Mouse (Mus musculus) heart, embryonic 13.5 days (tissue): ENCODE measurements at regions not wholly inside any gene's neighbourhood (a gene's known extent, or its start where the extent isn't known, plus 50 kb on each side); places are given as distances from the start of the nearest gene placed in this dataset.
A peak's percentile ranks its signal among the peaks of the same experiment; 100 is the strongest.

Source experiments
- ATAC-seq: fragments of 200-750 bp; cut with Nextera tagmentation; 2 replicates; pipeline ENCODE4 v1.8.0; 2017; ENCODE audit warnings: moderate TSS enrichment; ENCODE audit not compliant: insufficient number of reproducible peaks, low FRiP score, low TSS enrichment; ENCODE audit errors: extremely low read depth
- H3K27ac ChIP-seq: fragments of 300-500 bp; sonication (generic); replicated peaks from 2 replicates; pipeline ENCODE4 v1.5.1; 2015; ENCODE audit warnings: moderate library complexity, mild to moderate bottlenecking, inconsistent platforms
- H3K27me3 ChIP-seq: fragments of 300-500 bp; sonication (generic); replicated peaks from 2 replicates; pipeline ENCODE4 v1.6.1; 2015; ENCODE audit warnings: mild to moderate bottlenecking, inconsistent platforms
- H3K36me3 ChIP-seq: fragments of 300-500 bp; sonication (generic); 2 replicates; pipeline ENCODE4 v1.6.1; 2015; ENCODE audit warnings: mild to moderate bottlenecking, inconsistent platforms
- H3K4me1 ChIP-seq: fragments of 300-500 bp; sonication (generic); 2 replicates; pipeline ENCODE4 v1.6.1; 2015; ENCODE audit warnings: inconsistent platforms
- H3K4me2 ChIP-seq: fragments of 300-500 bp; sonication (generic); 2 replicates; pipeline ENCODE4 v1.6.1; 2015; ENCODE audit warnings: inconsistent platforms, mild to moderate bottlenecking, moderate library complexity
- H3K4me3 ChIP-seq: fragments of 300-500 bp; sonication (generic); 2 replicates; pipeline ENCODE4 v1.5.1; 2015; ENCODE audit warnings: moderate library complexity, mild to moderate bottlenecking, inconsistent platforms
- H3K9ac ChIP-seq: fragments of 300-500 bp; sonication (generic); 2 replicates; pipeline ENCODE4 v1.6.1; 2015; ENCODE audit warnings: inconsistent platforms, mild to moderate bottlenecking, moderate library complexity
- H3K9me3 ChIP-seq: fragments of 300-500 bp; sonication (generic); 2 replicates; pipeline ENCODE4 v1.6.1; 2016; ENCODE audit warnings: inconsistent platforms
- WGBS: fragments of 180-500 bp; shearing (Covaris S2); methylation state at CpG from one replicate; pipeline ENCODE4 v1.1.7; 2015; ENCODE audit warnings: mixed read lengths; 5-methylcytosine and 5-hydroxymethylcytosine counted together

DNA sequence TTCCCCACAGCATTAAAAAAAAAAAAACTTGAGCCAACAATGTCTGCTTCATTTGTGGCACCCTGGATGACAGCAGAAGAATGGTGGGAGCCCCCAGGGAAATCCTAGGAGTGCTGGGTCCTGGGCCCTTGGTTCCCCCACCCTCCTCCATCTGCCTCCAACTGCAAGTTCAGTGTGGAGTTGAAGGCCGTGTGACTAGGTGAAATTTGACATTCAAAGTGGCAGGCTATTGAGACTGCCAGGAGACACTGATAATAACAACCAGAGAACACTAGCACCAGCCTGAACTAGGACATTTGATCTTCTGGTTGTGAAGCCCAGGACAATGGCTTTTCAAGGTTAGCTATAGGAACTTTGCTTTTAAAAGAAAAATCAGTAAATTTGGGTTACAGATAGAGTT is 74.0 kb downstream of the Adamts15 start:
- peak overlapping the region; percentile 75 for H3K27ac ChIP-seq
- H3K27me3 ChIP-seq, result no peaks in the 10 kb centered on the region
- 37% methylated on average over 1 of the region's 1 CpGs for WGBS

GRCm38 (mm10) chr9:30845609-30846290 is 76.5 kb downstream of the Adamts15 start:
- Histone ChIP-seq H3K4me2 (no peak overlapping the region), H3K36me3 (no peaks in the 10 kb centered on the region), H3K4me1 (peaks cover 63% of the 10 kb centered on the region), H3K9me3 (no peaks in the 10 kb centered on the region), H3K27me3 (no peaks in the 10 kb centered on the region), H3K4me3 (no peak overlapping the region), H3K9ac (no peak overlapping the region), H3K27ac (0 out of 2 replicates have a peak overlapping the region, but pooled peaks have one; percentile 32)
- WGBS, result 54% methylated on average over 10 of the region's 10 CpGs
- ATAC-seq, result no peak

More for the DNA sequence above, 74.0 kb downstream of the Adamts15 start:
- H3K9me3 ChIP-seq, result no peaks in the 10 kb centered on the region
- no peak overlapping the region for H3K4me3 ChIP-seq
- no peak overlapping the region for H3K9ac ChIP-seq
- no peaks in the 10 kb centered on the region for H3K36me3 ChIP-seq
- no peak for ATAC-seq
- H3K4me1 ChIP-seq, result peaks cover 58% of the 10 kb centered on the region
- H3K4me2 ChIP-seq, result no peak overlapping the region

GRCm38 (mm10) chr9:30844079-30844563 is 78.1 kb downstream of the Adamts15 start:
- H3K27me3 ChIP-seq, result no peaks in the 10 kb centered on the region
- no peaks in the 10 kb centered on the region for H3K9me3 ChIP-seq
- peak; percentile 48; the same call in 1 of the 2 replicates for ATAC-seq
- no peaks in the 10 kb centered on the region for H3K36me3 ChIP-seq
- H3K27ac ChIP-seq, result peak overlapping the region; percentile 50; the same call in 1 of the 2 replicates
- peaks cover 56% of the 10 kb centered on the region for H3K4me1 ChIP-seq
- 0 out of 2 replicates have a peak overlapping the region, but pooled peaks have one; percentile 10 for H3K9ac ChIP-seq
- H3K4me2 ChIP-seq, result peak overlapping the region; percentile 7; the same call in 1 of the 2 replicates
- H3K4me3 ChIP-seq, result no peak overlapping the region
- WGBS, result 20% methylated on average over 8 of the region's 8 CpGs

DNA sequence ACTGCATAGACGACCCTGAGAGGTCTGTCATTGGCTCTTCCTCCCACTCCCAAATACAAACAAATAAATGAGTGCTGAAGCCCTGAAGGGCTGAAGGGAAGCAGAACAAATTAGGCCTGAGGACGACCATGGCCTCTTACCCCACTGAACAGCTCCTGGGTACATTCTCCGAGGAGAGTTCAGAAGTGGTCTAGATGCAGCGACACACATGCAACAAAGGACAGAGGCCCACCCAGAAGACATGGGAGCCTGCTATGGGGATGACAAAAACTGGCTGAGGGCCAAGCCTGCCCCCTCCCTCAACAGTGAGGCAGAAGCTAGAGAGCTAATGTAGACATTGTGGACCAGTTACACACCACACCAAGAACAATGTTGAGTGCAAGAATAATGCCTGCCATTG is 87.3 kb downstream of the Adamts15 start:
- H3K4me2 ChIP-seq, result no peak overlapping the region
- no peaks in the 10 kb centered on the region for H3K27me3 ChIP-seq
- no peaks in the 10 kb centered on the region for H3K36me3 ChIP-seq
- H3K9ac ChIP-seq, result no peak overlapping the region
- no peaks in the 10 kb centered on the region for H3K9me3 ChIP-seq
- H3K4me1 ChIP-seq, result peaks cover 12% of the 10 kb centered on the region
- H3K4me3 ChIP-seq, result no peak overlapping the region
- no peak overlapping the region for H3K27ac ChIP-seq
- WGBS, result 51% methylated on average over 4 of the region's 4 CpGs
- ATAC-seq, result no peak

- H3K27me3 ChIP-seq, result no peaks in the 10 kb centered on the region
- no peak overlapping the region for H3K4me3 ChIP-seq
- no peak overlapping the region for H3K27ac ChIP-seq
- WGBS, result 69% methylated on average over 10 of the region's 10 CpGs
- no peaks in the 10 kb centered on the region for H3K9me3 ChIP-seq
- ATAC-seq, result no peak
- peaks cover 10% of the 10 kb centered on the region for H3K4me1 ChIP-seq
- no peak overlapping the region for H3K4me2 ChIP-seq
- no peak overlapping the region for H3K9ac ChIP-seq
- no peaks in the 10 kb centered on the region for H3K36me3 ChIP-seq
Observed at GRCm38 (mm10) chr9:30834565-30834905, 87.7 kb downstream of the Adamts15 start.

GRCm38 (mm10) chr9:30833836-30834564 is 88.3 kb downstream of the Adamts15 start:
- no peaks in the 10 kb centered on the region for H3K36me3 ChIP-seq
- WGBS, result 80% methylated on average over 15 of the region's 15 CpGs
- H3K27ac ChIP-seq, result no peak overlapping the region
- H3K27me3 ChIP-seq, result no peaks in the 10 kb centered on the region
- no peak overlapping the region for H3K9ac ChIP-seq
- no peak for ATAC-seq
- no peak overlapping the region for H3K4me3 ChIP-seq
- H3K4me1 ChIP-seq, result peaks cover 5% of the 10 kb centered on the region
- H3K4me2 ChIP-seq, result no peak overlapping the region
- no peaks in the 10 kb centered on the region for H3K9me3 ChIP-seq

DNA sequence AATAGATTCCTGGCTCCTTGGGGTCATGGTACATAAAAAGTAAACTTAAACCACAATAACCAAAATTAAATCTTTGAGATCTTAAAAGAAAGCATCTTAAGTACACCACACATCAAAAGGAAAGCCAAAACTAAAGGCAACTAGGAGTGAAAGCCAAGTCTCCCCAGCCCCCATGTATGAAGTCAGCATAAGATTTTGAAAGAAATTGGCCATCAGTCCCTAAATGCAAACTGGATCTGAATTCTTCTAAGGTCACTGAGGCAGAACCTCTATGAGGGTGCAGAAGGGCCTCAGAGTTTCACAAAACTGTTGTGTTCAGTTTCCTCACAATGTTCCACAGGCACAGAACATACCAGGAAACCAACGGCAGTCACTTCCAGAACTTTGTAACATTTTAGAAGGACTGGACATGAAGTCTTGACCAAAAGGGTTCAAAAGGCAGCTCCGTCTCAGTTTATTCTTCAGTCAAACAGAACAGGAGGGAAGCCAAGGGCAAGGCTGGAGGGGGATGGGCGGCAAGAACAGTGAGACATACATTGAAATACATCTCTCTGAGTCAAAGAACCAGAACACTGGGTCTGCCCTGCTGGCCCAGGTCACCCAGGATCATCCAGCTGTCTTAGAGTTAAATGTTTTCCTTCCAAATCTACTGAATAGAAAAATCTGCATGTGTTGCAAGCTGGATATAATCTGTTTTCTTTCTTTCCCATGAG is 92.9 kb downstream of the Adamts15 start:
- ATAC-seq, result no peak
- WGBS, result 71% methylated on average over 3 of the region's 3 CpGs
- Histone ChIP-seq H3K9ac (no peak overlapping the region), H3K4me2 (no peak overlapping the region), H3K36me3 (no peaks in the 10 kb centered on the region), H3K4me3 (no peak overlapping the region), H3K27me3 (no peaks in the 10 kb centered on the region), H3K4me1 (no peaks in the 10 kb centered on the region), H3K9me3 (no peaks in the 10 kb centered on the region), H3K27ac (no peak overlapping the region)

- H3K27ac ChIP-seq, result no peak overlapping the region
- no peaks in the 10 kb centered on the region for H3K4me1 ChIP-seq
- no peak overlapping the region for H3K4me3 ChIP-seq
- H3K4me2 ChIP-seq, result no peak overlapping the region
- H3K36me3 ChIP-seq, result no peaks in the 10 kb centered on the region
- 61% methylated on average over 1 of the region's 1 CpGs for WGBS
- no peaks in the 10 kb centered on the region for H3K27me3 ChIP-seq
- no peak for ATAC-seq
- no peaks in the 10 kb centered on the region for H3K9me3 ChIP-seq
- no peak overlapping the region for H3K9ac ChIP-seq
Observed at GRCm38 (mm10) chr9:30827780-30828179, 94.5 kb downstream of the Adamts15 start.

GRCm38 (mm10) chr9:30824056-30824625 is 98.1 kb downstream of the Adamts15 start:
- H3K4me3 ChIP-seq, result no peak overlapping the region
- H3K36me3 ChIP-seq, result no peaks in the 10 kb centered on the region
- no peak overlapping the region for H3K9ac ChIP-seq
- H3K9me3 ChIP-seq, result no peaks in the 10 kb centered on the region
- H3K4me2 ChIP-seq, result no peak overlapping the region
- ATAC-seq, result no peak
- H3K27me3 ChIP-seq, result no peaks in the 10 kb centered on the region
- no peaks in the 10 kb centered on the region for H3K4me1 ChIP-seq
- 64% methylated on average over 4 of the region's 4 CpGs for WGBS
- H3K27ac ChIP-seq, result no peak overlapping the region

DNA sequence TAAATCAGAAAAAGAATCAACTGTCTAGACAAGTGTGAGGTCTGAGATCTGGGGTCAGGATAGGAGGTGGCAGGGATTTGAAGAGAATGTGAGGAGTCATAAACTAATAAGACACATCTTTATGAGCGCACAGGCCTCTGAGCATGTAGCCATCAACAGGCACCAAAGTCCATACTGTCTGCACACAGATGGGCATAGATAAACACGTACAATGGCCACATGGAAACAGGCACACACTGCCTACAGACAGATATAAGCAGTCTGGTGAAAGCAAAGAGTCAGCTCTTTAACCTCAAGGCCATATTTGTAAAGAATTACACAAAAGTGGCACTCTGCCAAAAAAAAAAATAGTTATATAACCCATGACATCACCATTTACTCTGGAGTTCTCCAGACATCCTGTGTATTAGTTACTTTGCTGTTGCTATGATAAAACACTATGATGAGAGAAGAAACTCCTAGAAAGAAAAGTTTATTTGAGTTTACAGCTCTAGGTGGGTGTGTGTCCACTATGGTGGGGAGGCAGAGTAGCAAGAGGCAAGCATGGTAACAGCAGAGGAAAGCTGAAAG is 101.4 kb downstream of the Adamts15 start:
- no peaks in the 10 kb centered on the region for H3K27me3 ChIP-seq
- H3K4me1 ChIP-seq, result no peaks in the 10 kb centered on the region
- no peaks in the 10 kb centered on the region for H3K36me3 ChIP-seq
- no peak overlapping the region for H3K9ac ChIP-seq
- no peak for ATAC-seq
- H3K4me3 ChIP-seq, result no peak overlapping the region
- no peaks in the 10 kb centered on the region for H3K9me3 ChIP-seq
- 65% methylated on average over 2 of the region's 2 CpGs for WGBS
- H3K27ac ChIP-seq, result no peak overlapping the region
- H3K4me2 ChIP-seq, result no peak overlapping the region

- no peak for ATAC-seq
- no peak overlapping the region for H3K9ac ChIP-seq
Observed at GRCm38 (mm10) chr9:30813246-30813645, 109.0 kb downstream of the Adamts15 start.

More at GRCm38 (mm10) chr9:30813246-30813645, 109.0 kb downstream of the Adamts15 start:
- WGBS, result 64% methylated on average over 4 of the region's 4 CpGs
- Histone ChIP-seq H3K27ac (no peak overlapping the region), H3K27me3 (no peaks in the 10 kb centered on the region), H3K4me3 (no peak overlapping the region), H3K4me2 (no peak overlapping the region), H3K36me3 (no peaks in the 10 kb centered on the region), H3K9me3 (no peaks in the 10 kb centered on the region), H3K4me1 (peaks cover 40% of the 10 kb centered on the region)
